Mouse (Mus musculus) right cerebral cortex, adult 18-20 months (tissue): ENCODE results near the gene Tsr3.

Experiments used
- DNase-seq: peaks from one replicate; pipeline ENCODE4 v3.0.0; 2022; ENCODE audit warnings: mixed read lengths

Gene Tsr3

GRCm38 (mm10) chr17:25244239-25244638, 4.3 kb downstream of the Tsr3 start:
- no peak for DNase-seq

- no peak for DNase-seq
Measured at GRCm38 (mm10) chr17:25248033-25248750, 8.2 kb downstream of the Tsr3 start.

- no peak for DNase-seq
Measured at GRCm38 (mm10) chr17:25250181-25250835, 10.3 kb downstream of the Tsr3 start.

- no peak for DNase-seq
Measured at GRCm38 (mm10) chr17:25252643-25253042, 12.7 kb downstream of the Tsr3 start.

GRCm38 (mm10) chr17:25253760-25254159, 13.8 kb downstream of the Tsr3 start:
- DNase-seq: peak; percentile 50

- DNase-seq: no peak
Measured at GRCm38 (mm10) chr17:25255110-25255509, 15.1 kb downstream of the Tsr3 start.

- DNase-seq: no peak
Measured at GRCm38 (mm10) chr17:25256140-25256754, 16.3 kb downstream of the Tsr3 start, which contains the start of gene Baiap3. Gene Baiap3 (minus strand): TSS chr17:25256364.

- DNase-seq: no peak
Measured at GRCm38 (mm10) chr17:25257804-25258261, 17.9 kb downstream of the Tsr3 start.

- DNase-seq: peak; percentile 30
Measured at GRCm38 (mm10) chr17:25264453-25264852, 24.5 kb downstream of the Tsr3 start.

- no peak for DNase-seq
Measured at GRCm38 (mm10) chr17:25270795-25271335, 30.9 kb downstream of the Tsr3 start.

GRCm38 (mm10) chr17:25272326-25272725, 32.4 kb downstream of the Tsr3 start:
- no peak for DNase-seq

GRCm38 (mm10) chr17:25272951-25273705, 33.2 kb downstream of the Tsr3 start:
- peak; percentile 89 for DNase-seq

GRCm38 (mm10) chr17:25273706-25274501, 33.9 kb downstream of the Tsr3 start:
- DNase-seq: peak; percentile 95

GRCm38 (mm10) chr17:25274571-25275346, 34.8 kb downstream of the Tsr3 start, which contains the start of gene Ube2i:
Gene Ube2i (minus strand): TSS chr17:25274622.
- no peak for DNase-seq

GRCm38 (mm10) chr17:25275833-25276232, 35.9 kb downstream of the Tsr3 start:
- no peak for DNase-seq

- DNase-seq: no peak
Measured at GRCm38 (mm10) chr17:25282133-25282532, 42.2 kb downstream of the Tsr3 start.

GRCm38 (mm10) chr17:25285033-25285432, 45.1 kb downstream of the Tsr3 start:
- DNase-seq: peak; percentile 50

GRCm38 (mm10) chr17:25288842-25289241, 48.9 kb downstream of the Tsr3 start:
- DNase-seq: peak; percentile 29

GRCm38 (mm10) chr17:25290411-25290810, 50.4 kb downstream of the Tsr3 start:
- no peak for DNase-seq
